Mouse (Mus musculus): ENCODE data around the gene Spag7. TPM values are rescaled to one million over a fixed set of nuclear protein-coding genes. Genes with fewer than 3 reads are reported as not detected.

Spag7 gene
- total RNA-seq, 2 experiments from 2014 or later = 66.5 to 72.6 TPM

GRCm38 (mm10) chr11:70681897-70682581, 12.8 kb upstream of the Spag7 start:
- DNase-seq = peak; percentile 36

- DNase-seq = no peak
These were observed 12.0 kb upstream of the Spag7 start for GRCm38 (mm10) chr11:70681170-70681569.

GRCm38 (mm10) chr11:70679894-70680293, 10.7 kb upstream of the Spag7 start:
- DNase-seq = no peak

- DNase-seq = no peak
These were observed 10.1 kb upstream of the Spag7 start for GRCm38 (mm10) chr11:70679361-70679760.

GRCm38 (mm10) chr11:70678576-70678975, 9.4 kb upstream of the Spag7 start:
- no peak for DNase-seq

- DNase-seq = no peak
These were observed 8.9 kb upstream of the Spag7 start for GRCm38 (mm10) chr11:70678092-70678491.

- DNase-seq = no peak
These were observed 5.3 kb upstream of the Spag7 start for GRCm38 (mm10) chr11:70674501-70674900.

GRCm38 (mm10) chr11:70674014-70674413, 4.8 kb upstream of the Spag7 start:
- no peak for DNase-seq

GRCm38 (mm10) chr11:70671333-70672047, 2.3 kb upstream of the Spag7 start:
- peak; percentile 48 for DNase-seq

- peak; percentile 57 for DNase-seq
These were observed 1.3 kb upstream of the Spag7 start for GRCm38 (mm10) chr11:70670483-70670882.

- peak; percentile 83 for DNase-seq
These were observed 548 bp upstream of the Spag7 start for GRCm38 (mm10) chr11:70669582-70670345.

- DNase-seq = peak; percentile 79
These were observed 863 bp downstream of the Spag7 start for GRCm38 (mm10) chr11:70668335-70668770.

GRCm38 (mm10) chr11:70667271-70668150, 1.7 kb downstream of the Spag7 start:
- DNase-seq = no peak

- no peak for DNase-seq
These were observed 2.5 kb downstream of the Spag7 start for GRCm38 (mm10) chr11:70666687-70667086.

- DNase-seq = no peak
These were observed 4.5 kb downstream of the Spag7 start for GRCm38 (mm10) chr11:70664741-70665140.

GRCm38 (mm10) chr11:70663957-70664356, 5.3 kb downstream of the Spag7 start:
- DNase-seq = no peak

GRCm38 (mm10) chr11:70663101-70663500, 6.1 kb downstream of the Spag7 start:
- no peak for DNase-seq

- DNase-seq = no peak
These were observed 8.6 kb downstream of the Spag7 start for GRCm38 (mm10) chr11:70660571-70660970.

- DNase-seq = no peak
These were observed 10.3 kb downstream of the Spag7 start for GRCm38 (mm10) chr11:70658942-70659341.

- DNase-seq = no peak
These were observed 10.7 kb downstream of the Spag7 start for GRCm38 (mm10) chr11:70658521-70658920.

- no peak for DNase-seq
These were observed 11.2 kb downstream of the Spag7 start for GRCm38 (mm10) chr11:70657991-70658390.

- DNase-seq = no peak
These were observed 11.6 kb downstream of the Spag7 start for GRCm38 (mm10) chr11:70657573-70657972.
